Mouse (Mus musculus): ENCODE data around the gene Ccl27a. TPM values are rescaled to one million over a fixed set of nuclear protein-coding genes. Genes with fewer than 3 reads are reported as not detected.
"Not testable (repeated sequence)": the region's sequence is repeated elsewhere in the genome, so short reads cannot be mapped to it uniquely, and the experiment has no call there.

Gene Ccl27a
- total RNA-seq (2021) (10 to 100 TPM; 17.7 to 20.2 TPM), polyA plus RNA-seq (2012; rRNA removed) (23.0 and 23.6 TPM in 2 replicates)
- long read RNA-seq, partial matches to known transcripts = 0 of 12 reads
- long read RNA-seq, other reads (novel, unspliced or antisense) = 3 of 12 reads

GRCm38 (mm10) chr4:41774002-41774401, at the start of gene Ccl27a:
Ccl27a (minus strand) TSS chr4:41774247.
- peak within 1 kb of the TSS; percentile 39; the same call in 1 of the 2 replicates for H3K4me3 ChIP-seq
- peak within 1 kb of the TSS; percentile 59 for H3K27ac ChIP-seq
- H3K27me3 ChIP-seq (ENCODE audit: control insufficient read depth, insufficient read depth, low read length); H3K4me1 ChIP-seq (ENCODE audit: control insufficient read depth, insufficient read depth, low read length); H3K36me3 ChIP-seq (ENCODE audit: control insufficient read depth, insufficient read depth, low read length); H3K79me2 ChIP-seq (replicated peaks; ENCODE audit: control insufficient read depth, insufficient read depth, low read length): not testable (repeated sequence)
- 8% methylated on average over 12 of the region's 14 CpGs for WGBS
- peak; percentile 77 to 84 for DNase-seq
- H3K9ac ChIP-seq (ENCODE audit: low read depth, low read length) = peak within 1 kb of the TSS; percentile 46; the same call in 1 of the 2 replicates
- intact Hi-C loops (cut with DNase I) = loop anchor here (2.0 kb wide), 1 partner anchor 15 kb away; no protein-coding TSS in a partner anchor

- WGBS = 62% methylated on average over 3 of the region's 3 CpGs
- not testable (repeated sequence) for H3K79me2 ChIP-seq (replicated peaks; ENCODE audit: control insufficient read depth, insufficient read depth, low read length); DNase-seq
These were observed 9.2 kb upstream of the Ccl27a start for GRCm38 (mm10) chr4:41783197-41783596.

DNA sequence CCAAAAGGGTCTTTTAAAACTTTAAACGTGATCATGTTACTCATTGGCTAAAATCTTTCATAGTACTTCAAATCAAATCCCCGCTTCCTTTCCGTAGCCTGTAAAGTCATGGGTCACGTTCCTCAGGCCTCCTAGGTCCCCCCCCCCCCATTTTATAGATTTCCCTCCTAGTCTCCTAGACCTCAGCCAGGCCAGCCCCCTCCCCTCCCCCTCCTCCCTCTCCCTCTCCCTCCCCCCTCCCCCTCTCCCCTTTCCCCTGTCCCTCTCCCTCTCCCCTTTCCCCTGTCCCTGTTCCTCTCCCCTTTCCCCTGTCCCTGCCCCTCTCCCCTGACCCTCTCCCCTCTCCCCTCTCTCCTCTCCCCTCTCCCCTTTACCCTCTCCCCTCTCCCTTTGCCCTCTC, 8.7 kb upstream of the Ccl27a start:
- H3K27ac ChIP-seq; H3K27me3 ChIP-seq (ENCODE audit: control insufficient read depth, insufficient read depth, low read length); H3K9ac ChIP-seq (ENCODE audit: low read depth, low read length); H3K4me3 ChIP-seq; DNase-seq; H3K4me1 ChIP-seq (ENCODE audit: control insufficient read depth, insufficient read depth, low read length); intact Hi-C loops (cut with DNase I); H3K79me2 ChIP-seq (replicated peaks; ENCODE audit: control insufficient read depth, insufficient read depth, low read length); H3K36me3 ChIP-seq (ENCODE audit: control insufficient read depth, insufficient read depth, low read length): not testable (repeated sequence)
- 55% methylated on average over 4 of the region's 4 CpGs for WGBS

More at GRCm38 (mm10) chr4:41783197-41783596, 9.2 kb upstream of the Ccl27a start:
- H3K9ac ChIP-seq (ENCODE audit: low read depth, low read length); H3K4me1 ChIP-seq (ENCODE audit: control insufficient read depth, insufficient read depth, low read length); H3K36me3 ChIP-seq (ENCODE audit: control insufficient read depth, insufficient read depth, low read length); intact Hi-C loops (cut with DNase I); H3K27me3 ChIP-seq (ENCODE audit: control insufficient read depth, insufficient read depth, low read length); H3K27ac ChIP-seq; H3K4me3 ChIP-seq: not testable (repeated sequence)

DNA sequence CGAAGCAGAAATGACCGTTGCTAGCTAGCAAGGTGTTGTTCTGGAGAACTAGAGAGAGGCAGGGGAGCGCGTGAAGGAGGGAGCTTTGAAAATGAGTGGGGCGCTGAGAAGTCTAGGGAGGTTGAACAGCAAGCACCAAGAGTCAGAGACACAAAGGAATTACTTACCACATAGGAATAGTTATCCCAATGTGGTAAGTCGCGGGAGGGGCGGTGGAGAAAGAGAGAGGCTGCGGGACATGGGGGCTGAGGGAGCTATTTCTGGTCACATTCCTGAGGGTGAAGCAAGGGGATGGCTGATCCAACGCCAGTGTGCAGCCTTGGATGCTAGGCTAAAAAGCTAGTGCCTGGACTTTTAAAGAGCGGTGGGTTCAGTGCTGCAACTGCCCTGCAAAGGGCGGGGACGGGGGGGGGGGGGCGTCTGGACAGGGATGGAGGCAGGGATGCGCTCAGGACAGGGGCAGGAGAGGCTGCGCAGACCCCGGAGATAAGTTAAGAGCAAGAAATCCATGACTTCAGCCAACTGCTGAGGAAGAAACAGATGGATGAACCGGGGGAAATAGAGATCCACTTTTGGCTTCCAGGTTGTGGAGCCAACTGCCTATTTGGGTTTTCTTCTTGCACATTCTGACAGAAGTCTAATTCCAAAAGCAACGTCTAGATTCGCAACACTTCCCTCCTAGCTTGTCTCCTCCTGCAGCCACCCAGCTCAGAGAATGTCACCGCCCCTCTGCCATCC, 7.9 kb upstream of the Ccl27a start:
- H3K79me2 ChIP-seq (replicated peaks; ENCODE audit: control insufficient read depth, insufficient read depth, low read length); H3K27ac ChIP-seq; H3K4me1 ChIP-seq (ENCODE audit: control insufficient read depth, insufficient read depth, low read length); H3K9ac ChIP-seq (ENCODE audit: low read depth, low read length); H3K27me3 ChIP-seq (ENCODE audit: control insufficient read depth, insufficient read depth, low read length); intact Hi-C loops (cut with DNase I); H3K4me3 ChIP-seq; H3K36me3 ChIP-seq (ENCODE audit: control insufficient read depth, insufficient read depth, low read length): not testable (repeated sequence)
- 17% methylated on average over 16 of the region's 21 CpGs for WGBS
- peak in 1 of 2 experiments; percentile 27 for DNase-seq

DNA sequence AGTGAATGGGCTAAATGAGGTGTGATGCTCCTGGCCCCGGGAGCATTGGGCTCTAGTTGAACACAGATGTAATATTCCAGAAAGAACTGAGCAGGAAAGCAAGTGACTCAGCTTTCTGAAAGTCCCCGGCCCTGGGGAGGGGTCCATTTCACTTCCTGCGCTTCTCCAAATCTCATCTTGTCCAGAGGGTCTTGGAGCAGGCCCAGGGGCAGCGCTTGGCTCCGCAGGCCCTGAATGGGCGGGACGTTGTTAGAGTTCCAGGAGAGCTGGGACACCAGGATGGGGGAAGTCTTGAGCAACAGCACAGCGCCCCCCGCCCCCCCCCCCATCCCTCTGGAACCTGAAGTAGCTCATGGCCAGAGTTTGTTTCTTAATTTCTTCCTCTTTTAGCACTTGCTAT, 7.2 kb upstream of the Ccl27a start:
- H3K9ac ChIP-seq (ENCODE audit: low read depth, low read length); H3K4me3 ChIP-seq; H3K79me2 ChIP-seq (replicated peaks; ENCODE audit: control insufficient read depth, insufficient read depth, low read length); H3K27me3 ChIP-seq (ENCODE audit: control insufficient read depth, insufficient read depth, low read length); H3K27ac ChIP-seq; H3K4me1 ChIP-seq (ENCODE audit: control insufficient read depth, insufficient read depth, low read length); intact Hi-C loops (cut with DNase I); H3K36me3 ChIP-seq (ENCODE audit: control insufficient read depth, insufficient read depth, low read length): not testable (repeated sequence)
- DNase-seq = peak in 1 of 2 experiments; percentile 45
- 27% methylated on average over 9 of the region's 9 CpGs for WGBS

DNA sequence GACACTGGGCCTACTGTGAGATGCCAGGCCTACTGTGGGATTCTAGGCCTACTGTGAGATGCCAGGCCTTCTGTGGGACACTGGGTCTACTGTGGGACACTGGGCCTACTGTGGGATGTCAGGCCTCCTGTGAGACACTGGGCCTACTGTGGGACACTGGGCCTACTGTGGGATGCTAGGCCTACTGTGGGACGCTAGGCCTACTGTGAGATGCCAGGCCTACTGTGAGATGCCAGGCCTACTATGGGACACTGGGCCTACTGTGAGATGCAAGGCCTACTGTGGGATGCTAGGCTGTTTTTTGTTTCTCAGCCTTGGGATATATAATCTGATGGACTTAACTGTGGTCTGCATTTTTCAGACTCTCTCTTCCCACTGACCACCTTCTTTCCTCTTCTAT, 1.8 kb upstream of the Ccl27a start:
- DNase-seq; H3K27me3 ChIP-seq (ENCODE audit: control insufficient read depth, insufficient read depth, low read length): not testable (repeated sequence)
- intact Hi-C loops (cut with DNase I) = loop anchor here (2.0 kb wide), 1 partner anchor 17 kb away; no protein-coding TSS in a partner anchor

DNA sequence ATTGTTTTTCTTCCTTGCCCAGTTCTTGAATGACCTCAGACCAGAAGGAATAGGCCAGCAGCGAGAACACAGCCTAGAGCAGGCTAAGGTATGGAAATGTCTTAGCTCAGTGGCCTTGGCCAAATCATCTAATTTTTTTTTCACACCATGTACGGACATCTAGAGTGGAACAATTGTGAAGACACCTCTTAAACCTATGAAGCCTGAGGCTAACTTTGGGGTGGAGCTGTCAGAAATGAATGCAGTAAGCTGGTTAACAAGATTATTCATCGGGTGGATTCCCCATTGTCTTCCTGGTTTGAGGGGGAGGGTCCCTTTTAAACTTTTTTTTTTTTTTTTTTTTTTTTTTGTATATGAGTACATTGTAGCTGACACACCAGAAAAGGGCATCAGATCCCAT, 459 bp upstream of the Ccl27a start:
- intact Hi-C loops (cut with DNase I) = loop anchor here (2.0 kb wide), 1 partner anchor 16 kb away; no protein-coding TSS in a partner anchor
- not testable (repeated sequence) for H3K9ac ChIP-seq (ENCODE audit: low read depth, low read length); H3K4me1 ChIP-seq (ENCODE audit: control insufficient read depth, insufficient read depth, low read length); DNase-seq; H3K36me3 ChIP-seq (ENCODE audit: control insufficient read depth, insufficient read depth, low read length); H3K79me2 ChIP-seq (replicated peaks; ENCODE audit: control insufficient read depth, insufficient read depth, low read length); H3K27me3 ChIP-seq (ENCODE audit: control insufficient read depth, insufficient read depth, low read length); H3K4me3 ChIP-seq
- H3K27ac ChIP-seq = peak overlapping the region; percentile 59
- 77% methylated on average over 3 of the region's 3 CpGs for WGBS

More for the DNA sequence above, 1.8 kb upstream of the Ccl27a start:
- not testable (repeated sequence) for H3K79me2 ChIP-seq (replicated peaks; ENCODE audit: control insufficient read depth, insufficient read depth, low read length); H3K9ac ChIP-seq (ENCODE audit: low read depth, low read length); H3K27ac ChIP-seq; H3K36me3 ChIP-seq (ENCODE audit: control insufficient read depth, insufficient read depth, low read length); H3K4me3 ChIP-seq; H3K4me1 ChIP-seq (ENCODE audit: control insufficient read depth, insufficient read depth, low read length)
- WGBS = 86% methylated on average over 1 of the region's 1 CpGs

All from heart, adult 2 months (tissue).